Mouse (Mus musculus): Measurements from ENCODE around the gene Msmo1. TPM values are rescaled to one million over a fixed set of nuclear protein-coding genes. Genes with fewer than 3 reads are reported as not detected.

Msmo1 gene
- polyA plus RNA-seq (2016; fragmentation: Nextera tagmentation; extraction: Ambion mirVana) = 105 and 111 TPM in 2 replicates

GRCm38 (mm10) chr8:64733271-64733943, at the start of gene Msmo1:
Msmo1 (minus strand) TSS chr8:64733792.
- DNase-seq (ENCODE audit: low spot score) = peak; percentile 99
- Histone ChIP-seq H3K27ac (peak within 1 kb of the TSS; percentile 89), H3K4me3 (peak within 1 kb of the TSS; percentile 91), H3K4me1 (peaks cover 16% of the 10 kb centered on the region), H3K36me3 (peaks cover 25% of the 10 kb centered on the region), H3K27me3 (ENCODE audit: insufficient read depth, poor library complexity, severe bottlenecking) (no peaks in the 10 kb centered on the region), H3K9me3 (no peaks in the 10 kb centered on the region)
- under 1% methylated on average over 60 of the region's 60 CpGs for WGBS

- DNase-seq (ENCODE audit: low spot score) = no peak
- no peaks in the 10 kb centered on the region for H3K27me3 ChIP-seq (ENCODE audit: insufficient read depth, poor library complexity, severe bottlenecking)
- H3K4me3 ChIP-seq = no peak overlapping the region
- 74% methylated on average over 6 of the region's 6 CpGs for WGBS
- no peaks in the 10 kb centered on the region for H3K9me3 ChIP-seq
- H3K4me1 ChIP-seq = no peaks in the 10 kb centered on the region
- H3K27ac ChIP-seq = no peak overlapping the region
- peaks cover 13% of the 10 kb centered on the region for H3K36me3 ChIP-seq
Observed at GRCm38 (mm10) chr8:64781947-64782346, 48.4 kb upstream of the Msmo1 start.

GRCm38 (mm10) chr8:64777925-64778324, 44.3 kb upstream of the Msmo1 start:
- Histone ChIP-seq H3K27me3 (ENCODE audit: insufficient read depth, poor library complexity, severe bottlenecking) (no peaks in the 10 kb centered on the region), H3K9me3 (no peaks in the 10 kb centered on the region), H3K4me1 (no peaks in the 10 kb centered on the region), H3K27ac (no peak overlapping the region), H3K4me3 (no peak overlapping the region), H3K36me3 (peaks cover 21% of the 10 kb centered on the region)
- WGBS = 71% methylated on average over 9 of the region's 9 CpGs
- DNase-seq (ENCODE audit: low spot score) = no peak

GRCm38 (mm10) chr8:64774136-64774535, 40.5 kb upstream of the Msmo1 start:
- no peak for DNase-seq (ENCODE audit: low spot score)
- H3K4me1 ChIP-seq = no peaks in the 10 kb centered on the region
- no peak overlapping the region for H3K4me3 ChIP-seq
- H3K9me3 ChIP-seq = no peaks in the 10 kb centered on the region
- no peak overlapping the region for H3K27ac ChIP-seq
- H3K36me3 ChIP-seq = peaks cover 17% of the 10 kb centered on the region
- 92% methylated on average over 6 of the region's 6 CpGs for WGBS
- H3K27me3 ChIP-seq (ENCODE audit: insufficient read depth, poor library complexity, severe bottlenecking) = no peaks in the 10 kb centered on the region

- no peaks in the 10 kb centered on the region for H3K27me3 ChIP-seq (ENCODE audit: insufficient read depth, poor library complexity, severe bottlenecking)
- peaks cover 10% of the 10 kb centered on the region; the same call in 1 of the 2 replicates for H3K36me3 ChIP-seq
- no peaks in the 10 kb centered on the region for H3K9me3 ChIP-seq
- no peak overlapping the region for H3K4me3 ChIP-seq
- whole genome bisulfite sequencing = 90% methylated on average over 7 of the region's 7 CpGs
- no peaks in the 10 kb centered on the region for H3K4me1 ChIP-seq
- no peak for DNase-seq (ENCODE audit: low spot score)
- H3K27ac ChIP-seq = no peak overlapping the region
Observed at GRCm38 (mm10) chr8:64770814-64771213, 37.2 kb upstream of the Msmo1 start.

GRCm38 (mm10) chr8:64769586-64769985, 36.0 kb upstream of the Msmo1 start:
- H3K27me3 ChIP-seq (ENCODE audit: insufficient read depth, poor library complexity, severe bottlenecking) = no peaks in the 10 kb centered on the region
- 88% methylated on average over 7 of the region's 7 CpGs for WGBS
- no peak overlapping the region for H3K27ac ChIP-seq
- H3K4me3 ChIP-seq = no peak overlapping the region
- H3K4me1 ChIP-seq = no peaks in the 10 kb centered on the region
- H3K36me3 ChIP-seq = peaks cover 10% of the 10 kb centered on the region; the same call in 1 of the 2 replicates
- H3K9me3 ChIP-seq = no peaks in the 10 kb centered on the region
- no peak for DNase-seq (ENCODE audit: low spot score)

GRCm38 (mm10) chr8:64768645-64769044, 35.1 kb upstream of the Msmo1 start:
- no peak for DNase-seq (ENCODE audit: low spot score)
- Histone ChIP-seq H3K27me3 (ENCODE audit: insufficient read depth, poor library complexity, severe bottlenecking) (no peaks in the 10 kb centered on the region), H3K4me3 (no peak overlapping the region), H3K36me3 (peaks cover 2% of the 10 kb centered on the region; the same call in 1 of the 2 replicates), H3K27ac (no peak overlapping the region), H3K4me1 (no peaks in the 10 kb centered on the region), H3K9me3 (no peaks in the 10 kb centered on the region)
- WGBS = 83% methylated on average over 8 of the region's 9 CpGs

- no peaks in the 10 kb centered on the region for H3K4me1 ChIP-seq
- H3K27ac ChIP-seq = no peak overlapping the region
- H3K4me3 ChIP-seq = no peak overlapping the region
- H3K9me3 ChIP-seq = no peaks in the 10 kb centered on the region
- no peak for DNase-seq (ENCODE audit: low spot score)
- 95% methylated on average over 9 of the region's 9 CpGs for WGBS
- peaks cover 2% of the 10 kb centered on the region; the same call in 1 of the 2 replicates for H3K36me3 ChIP-seq
- H3K27me3 ChIP-seq (ENCODE audit: insufficient read depth, poor library complexity, severe bottlenecking) = no peaks in the 10 kb centered on the region
Observed at GRCm38 (mm10) chr8:64767047-64767446, 33.5 kb upstream of the Msmo1 start.

GRCm38 (mm10) chr8:64764075-64764474, 30.5 kb upstream of the Msmo1 start:
- no peaks in the 10 kb centered on the region for H3K27me3 ChIP-seq (ENCODE audit: insufficient read depth, poor library complexity, severe bottlenecking)
- H3K27ac ChIP-seq = no peak overlapping the region
- H3K36me3 ChIP-seq = peaks cover 8% of the 10 kb centered on the region; the same call in 1 of the 2 replicates
- no peak overlapping the region for H3K4me3 ChIP-seq
- H3K4me1 ChIP-seq = no peaks in the 10 kb centered on the region
- no peak for DNase-seq (ENCODE audit: low spot score)
- WGBS = 80% methylated on average over 9 of the region's 9 CpGs
- no peaks in the 10 kb centered on the region for H3K9me3 ChIP-seq

- H3K4me3 ChIP-seq = no peak overlapping the region
- no peaks in the 10 kb centered on the region for H3K9me3 ChIP-seq
- H3K36me3 ChIP-seq = peaks cover 13% of the 10 kb centered on the region
- WGBS = 88% methylated on average over 1 of the region's 1 CpGs
- no peaks in the 10 kb centered on the region for H3K27me3 ChIP-seq (ENCODE audit: insufficient read depth, poor library complexity, severe bottlenecking)
- no peak for DNase-seq (ENCODE audit: low spot score)
- no peaks in the 10 kb centered on the region for H3K4me1 ChIP-seq
- H3K27ac ChIP-seq = no peak overlapping the region
Observed at GRCm38 (mm10) chr8:64762751-64763150, 29.2 kb upstream of the Msmo1 start.

- H3K27me3 ChIP-seq (ENCODE audit: insufficient read depth, poor library complexity, severe bottlenecking) = no peaks in the 10 kb centered on the region
- no peaks in the 10 kb centered on the region for H3K9me3 ChIP-seq
- no peak for DNase-seq (ENCODE audit: low spot score)
- 84% methylated on average over 8 of the region's 8 CpGs for WGBS
- no peak overlapping the region for H3K27ac ChIP-seq
- no peaks in the 10 kb centered on the region for H3K4me1 ChIP-seq
- H3K36me3 ChIP-seq = peaks cover 15% of the 10 kb centered on the region
- H3K4me3 ChIP-seq = no peak overlapping the region
Observed at GRCm38 (mm10) chr8:64761430-64761829, 27.8 kb upstream of the Msmo1 start.

- Histone ChIP-seq H3K27me3 (ENCODE audit: insufficient read depth, poor library complexity, severe bottlenecking) (no peaks in the 10 kb centered on the region), H3K36me3 (peaks cover 32% of the 10 kb centered on the region), H3K4me1 (no peaks in the 10 kb centered on the region), H3K9me3 (no peaks in the 10 kb centered on the region), H3K27ac (no peak overlapping the region), H3K4me3 (no peak overlapping the region)
- 95% methylated on average over 15 of the region's 15 CpGs for WGBS
- DNase-seq (ENCODE audit: low spot score) = no peak
Observed at GRCm38 (mm10) chr8:64757956-64758355, 24.4 kb upstream of the Msmo1 start.

GRCm38 (mm10) chr8:64746215-64747058, 12.8 kb upstream of the Msmo1 start:
- WGBS = 83% methylated on average over 10 of the region's 10 CpGs
- H3K27ac ChIP-seq = no peak overlapping the region
- no peak overlapping the region for H3K4me3 ChIP-seq
- H3K4me1 ChIP-seq = no peaks in the 10 kb centered on the region
- no peaks in the 10 kb centered on the region for H3K27me3 ChIP-seq (ENCODE audit: insufficient read depth, poor library complexity, severe bottlenecking)
- peaks cover 18% of the 10 kb centered on the region for H3K36me3 ChIP-seq
- H3K9me3 ChIP-seq = no peaks in the 10 kb centered on the region
- DNase-seq (ENCODE audit: low spot score) = no peak
